9 mouse cellular contexts compared by ENCODE assay signal in the genomic region with DNA sequence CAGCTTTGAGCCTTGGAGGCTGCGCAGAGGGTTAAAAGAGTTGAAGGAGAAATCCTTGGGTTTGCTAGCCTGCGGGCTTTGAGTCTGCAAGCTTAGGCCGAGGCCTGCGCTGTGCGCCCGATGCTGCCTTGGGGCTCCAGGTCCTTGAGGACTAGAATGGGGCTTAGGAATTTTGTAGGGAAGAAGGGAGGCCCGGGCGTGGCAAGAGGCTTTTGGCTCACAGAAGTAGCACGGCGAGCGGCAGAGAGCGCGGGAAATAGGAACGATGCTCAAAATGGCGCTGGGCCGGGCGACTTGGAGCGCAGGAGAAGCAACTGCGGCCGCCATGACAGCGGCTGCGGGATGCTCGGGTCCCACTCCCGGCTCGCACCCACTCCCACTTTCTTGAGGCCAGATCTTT. TPM values are rescaled to one million over a fixed set of nuclear protein-coding genes. Genes with fewer than 3 reads are reported as not detected.
A peak's percentile ranks its signal among the peaks of the same experiment; 100 is the strongest.
DNase-seq lines count a peak whose midpoint lies in the region; ATAC-seq lines count a peak whose summit lies in the region.
"Had no signal": no experiment of that assay in that cellular context is flagged by ENCODE, and none has a peak within 500 bp of the region (broad histone marks: within the 10 kb centered on the region; RNA-seq: fewer than 3 reads in every experiment).

No protein-coding gene starts in this region.

- peaks cover 0 to 3% of the 10 kb centered on the region in 2 experiments; a peak in 2 of 4 replicates for H3K4me1 ChIP-seq in heart, embryonic 14.5 days (ENCODE audit: control insufficient read depth in 2 of 2, insufficient read depth in 2 of 2, low read length in 2 of 2)

- no peaks in the 10 kb centered on the region for H3K9me3 ChIP-seq in heart, embryonic 14.5 days (ENCODE audit: control insufficient read depth, low read length)
- H3K9me3 ChIP-seq: megakaryocyte, embryonic 14.5 days had no signal

- peak; percentile 49 for DNase-seq in urinary bladder, postnatal 14 days (ENCODE audit: low spot score)
- DNase-seq in urinary bladder, postnatal 10 days (ENCODE audit: low spot score) = no peak
- DNase-seq in kidney, postnatal 14 days = peak; percentile 77
- DNase-seq in retina, postnatal 1 day = peak; percentile 60
- no peak for DNase-seq in layer of hippocampus, adult 9-11 months
- DNase-seq in layer of hippocampus, adult 8-10 months (ENCODE audit: low spot score in 2 of 2) = no peak
- no peak for DNase-seq in cerebellum, adult 9-11 months

- H3K4me2 ChIP-seq in heart, embryonic 14.5 days (ENCODE audit: low read length) = peak overlapping the region; percentile 63

- ATAC-seq in heart, embryonic 14.5 days (ENCODE audit: insufficient number of reproducible peaks, insufficient read depth, low FRiP score, low read depth) = no peak

- H3K9ac ChIP-seq in heart, embryonic 14.5 days (ENCODE audit: low read length) = peak overlapping the region; percentile 36; the same call in 1 of the 2 replicates

- peaks cover 88% of the 10 kb centered on the region for H3K27me3 ChIP-seq in heart, embryonic 14.5 days (ENCODE audit: control insufficient read depth, insufficient read depth, low read length)

- no peak overlapping the region for H3K27ac ChIP-seq in heart, embryonic 14.5 days (replicated peaks in 1 of 2; ENCODE audit: control insufficient read depth in 1 of 2, insufficient read depth in 1 of 2, low read depth in 2 of 2, low read length in 2 of 2)

- 2% methylated on average over 25 of the region's 25 CpGs for WGBS in heart, embryonic 14.5 days

- H3K36me3 ChIP-seq in heart, embryonic 14.5 days (ENCODE audit: control insufficient read depth, insufficient read depth, low read length) = no peaks in the 10 kb centered on the region

- peak overlapping the region; percentile 22 to 40 for H3K4me3 ChIP-seq in heart, embryonic 14.5 days (ENCODE audit: control insufficient read depth in 1 of 2, insufficient read depth in 1 of 2, low read depth in 1 of 2, low read length in 2 of 2)
- H3K4me3 ChIP-seq: megakaryocyte, embryonic 14.5 days had no signal

RNA-seq across cellular contexts. Expression of gene Hoxb2, which starts 4.1 kb away (rescaled TPM):
- 2.0 and 2.9 TPM in 2 replicates for polyA plus RNA-seq in heart, embryonic 14.5 days (2014; fragmentation: Nextera tagmentation; extraction: Ambion mirVana)
- total RNA-seq in layer of hippocampus, adult 8-10 months (2022) = not detected

RNA-seq across cellular contexts. Expression of gene Hoxb1, which starts 11.2 kb away (rescaled TPM):
- 0.09 TPM in 1 of 2 replicates, not detected in the other for polyA plus RNA-seq in heart, embryonic 14.5 days (2014; fragmentation: Nextera tagmentation; extraction: Ambion mirVana)
- total RNA-seq in layer of hippocampus, adult 8-10 months (2022) = not detected

RNA-seq across cellular contexts. Expression of gene Hoxb3, which starts 31.2 kb away (rescaled TPM):
- 0.31 and 0.43 TPM in 2 replicates for polyA plus RNA-seq in heart, embryonic 14.5 days (2014; fragmentation: Nextera tagmentation; extraction: Ambion mirVana)
- total RNA-seq in layer of hippocampus, adult 8-10 months (2022) = not detected

RNA-seq across cellular contexts. Expression of gene Hoxb4, which starts 36.3 kb away (rescaled TPM):
- 0.09 and 0.15 TPM in 2 replicates for polyA plus RNA-seq in heart, embryonic 14.5 days (2014; fragmentation: Nextera tagmentation; extraction: Ambion mirVana)
- total RNA-seq in layer of hippocampus, adult 8-10 months (2022) = under 1 TPM in 1 of 4 experiments, not detected in 3; 0.13 TPM

RNA-seq across cellular contexts. Expression of gene Hoxb5, which starts 51.2 kb away (rescaled TPM):
- polyA plus RNA-seq in heart, embryonic 14.5 days (2014; fragmentation: Nextera tagmentation; extraction: Ambion mirVana) = 0.27 TPM in 1 of 2 replicates, not detected in the other
- not detected for total RNA-seq in layer of hippocampus, adult 8-10 months (2022)

Comparison
In these comparisons a context has a peak if more than half of its experiments do, and no peak if none do; other contexts are left out.
1. DNase-seq: peak in urinary bladder, postnatal 14 days (single experiment), kidney, postnatal 14 days (single experiment) and retina, postnatal 1 day (single experiment); none in urinary bladder, postnatal 10 days (single experiment), layer of hippocampus, adult 9-11 months (single experiment), layer of hippocampus, adult 8-10 months (0 of 2) and cerebellum, adult 9-11 months (single experiment).